Mouse (Mus musculus): ENCODE measurements around the gene Got1. TPM values are rescaled to one million over a fixed set of nuclear protein-coding genes. Genes with fewer than 3 reads are reported as not detected.

Got1 gene
- total and polyA plus RNA-seq, 2 experiments from 2014 or later = 88.2 to 101 TPM

DNA sequence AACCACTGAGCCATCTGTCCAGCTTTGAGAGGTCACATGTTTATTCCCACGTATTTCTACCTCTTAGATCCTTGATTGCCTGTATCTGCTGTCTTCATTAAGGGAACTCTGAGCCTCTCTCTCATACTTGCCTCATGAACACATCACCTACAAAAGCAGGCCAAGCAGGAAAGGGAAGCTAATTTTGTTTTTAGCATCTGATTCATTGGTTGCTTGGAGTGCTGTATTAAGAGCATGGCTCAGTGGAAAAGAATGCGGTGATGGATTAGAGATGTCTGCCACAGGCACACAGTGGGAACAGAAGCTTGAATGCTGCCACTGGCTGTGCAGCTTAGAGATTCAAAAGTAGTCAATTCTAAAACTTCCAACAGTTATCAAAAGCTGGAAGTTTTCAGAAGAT is 35.8 kb upstream of the Got1 start:
- TF ChIP-seq CTCF (IDR thresholded peaks at IDR 0.05; ENCODE audit: low read depth) = no peak
- H3K9me3 ChIP-seq (ENCODE audit: low read length) = no peaks in the 10 kb centered on the region
- DNase-seq = no peak
- H3K9ac ChIP-seq = no peak overlapping the region
- no peaks in the 10 kb centered on the region for H3K36me3 ChIP-seq (ENCODE audit: insufficient read depth)
- no peak overlapping the region for H3K4me2 ChIP-seq (ENCODE audit: low read depth)
- H3K27me3 ChIP-seq (ENCODE audit: insufficient read depth, low read length) = no peaks in the 10 kb centered on the region
- no peak overlapping the region for H3K27ac ChIP-seq (ENCODE audit: low read depth, low read length)
- WGBS = 81% methylated on average over 2 of the region's 2 CpGs
- ATAC-seq = no peak
- no peak overlapping the region for H3K4me3 ChIP-seq (ENCODE audit: low read depth, low read length)
- H3K4me1 ChIP-seq (ENCODE audit: insufficient read depth) = no peaks in the 10 kb centered on the region

DNA sequence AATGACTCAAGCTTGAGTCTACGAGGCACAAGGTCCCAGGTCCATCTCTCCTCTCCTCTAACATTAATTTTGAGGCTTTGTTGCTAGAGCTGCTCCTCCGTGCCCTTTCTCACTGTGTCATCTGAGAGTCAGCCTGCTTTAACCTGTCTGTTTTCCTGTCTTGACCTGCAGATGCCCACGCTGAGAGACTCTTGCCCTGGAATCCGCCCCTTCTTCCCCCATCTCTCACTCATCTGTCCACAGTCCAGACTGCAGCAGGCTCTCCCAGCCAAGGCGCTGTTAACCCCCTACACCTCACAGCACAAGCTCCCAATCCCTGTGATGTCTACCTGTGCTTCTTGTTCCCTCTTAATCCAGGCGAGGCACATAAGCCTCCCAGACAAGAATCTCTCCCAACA is 27.1 kb upstream of the Got1 start:
- TF ChIP-seq CTCF (IDR thresholded peaks at IDR 0.05; ENCODE audit: low read depth) = no peak
- Histone ChIP-seq H3K27ac (ENCODE audit: low read depth, low read length) (no peak overlapping the region), H3K9me3 (ENCODE audit: low read length) (no peaks in the 10 kb centered on the region), H3K4me2 (ENCODE audit: low read depth) (no peak overlapping the region), H3K4me1 (ENCODE audit: insufficient read depth) (no peaks in the 10 kb centered on the region), H3K36me3 (ENCODE audit: insufficient read depth) (no peaks in the 10 kb centered on the region), H3K4me3 (ENCODE audit: low read depth, low read length) (no peak overlapping the region), H3K9ac (no peak overlapping the region), H3K27me3 (ENCODE audit: insufficient read depth, low read length) (no peaks in the 10 kb centered on the region)
- no peak for DNase-seq
- 80% methylated on average over 6 of the region's 6 CpGs for WGBS
- ATAC-seq = no peak

DNA sequence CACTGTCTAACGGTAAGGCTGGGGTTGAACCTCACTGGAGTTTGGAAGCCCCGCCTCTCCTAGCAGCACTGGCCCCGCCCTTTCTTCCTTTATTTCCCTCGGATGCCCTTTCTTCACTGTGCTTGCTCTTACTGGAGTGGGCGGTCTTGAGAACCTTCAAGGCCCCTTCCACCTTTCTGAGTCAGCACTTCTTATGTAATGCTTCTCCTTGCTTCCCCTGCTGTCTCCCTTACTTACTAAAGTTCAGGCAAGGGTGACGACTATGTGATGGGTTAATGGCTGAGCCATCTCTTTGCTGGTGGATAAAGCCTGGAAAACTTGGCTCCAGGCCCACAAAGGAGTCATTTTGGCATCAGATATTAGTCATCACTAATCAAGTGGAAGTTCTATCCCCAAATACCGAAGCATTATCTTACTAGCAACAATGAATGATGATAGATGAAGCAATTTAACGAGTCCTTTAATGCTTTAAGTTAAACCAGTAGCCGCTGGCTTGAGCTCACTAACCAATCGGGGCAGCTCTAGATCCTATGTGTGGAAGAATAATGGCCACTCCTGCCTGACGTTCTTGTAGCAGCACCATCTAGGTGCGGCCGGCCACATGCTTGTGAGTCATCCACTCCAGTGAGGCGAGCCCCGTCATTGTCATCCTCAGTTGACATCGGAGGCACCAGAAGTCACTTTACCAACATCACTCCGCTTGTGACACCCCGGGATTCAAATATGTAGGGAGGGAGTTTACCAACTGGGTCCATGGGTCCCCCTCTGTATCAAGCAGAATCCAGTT is 26.5 kb upstream of the Got1 start:
- H3K36me3 ChIP-seq (ENCODE audit: insufficient read depth) = no peaks in the 10 kb centered on the region
- no peak for ATAC-seq
- no peak for DNase-seq
- H3K9ac ChIP-seq = no peak overlapping the region
- TF ChIP-seq CTCF (IDR thresholded peaks at IDR 0.05; ENCODE audit: low read depth) = no peak
- 84% methylated on average over 18 of the region's 18 CpGs for WGBS
- no peak overlapping the region for H3K4me3 ChIP-seq (ENCODE audit: low read depth, low read length)
- no peak overlapping the region for H3K4me2 ChIP-seq (ENCODE audit: low read depth)
- H3K27me3 ChIP-seq (ENCODE audit: insufficient read depth, low read length) = 0 out of 2 replicates have a peak, but pooled peaks cover 3% of the 10 kb centered on the region
- H3K9me3 ChIP-seq (ENCODE audit: low read length) = no peaks in the 10 kb centered on the region
- H3K4me1 ChIP-seq (ENCODE audit: insufficient read depth) = no peaks in the 10 kb centered on the region
- H3K27ac ChIP-seq (ENCODE audit: low read depth, low read length) = no peak overlapping the region

DNA sequence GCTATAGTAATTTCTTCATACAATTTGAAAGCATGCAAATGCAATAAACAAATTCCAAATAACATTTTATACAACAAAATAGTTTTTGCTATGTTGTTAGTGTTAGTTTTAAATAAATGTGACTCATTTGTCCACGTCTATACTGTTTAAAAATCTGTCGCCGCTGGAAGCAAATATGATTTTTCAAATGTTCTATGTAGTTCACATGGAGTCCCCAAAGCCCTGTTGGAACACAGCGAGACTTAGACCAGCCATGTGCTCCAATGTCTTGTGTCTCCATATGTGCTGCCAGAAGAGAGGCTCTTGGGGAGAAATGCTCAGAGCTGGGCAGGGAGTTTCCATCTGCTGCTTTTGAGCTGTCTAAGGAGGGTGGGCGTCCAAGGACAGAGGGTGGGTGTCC is 23.7 kb upstream of the Got1 start:
- H3K27me3 ChIP-seq (ENCODE audit: insufficient read depth, low read length) = 0 out of 2 replicates have a peak, but pooled peaks cover 4% of the 10 kb centered on the region
- no peak overlapping the region for H3K4me2 ChIP-seq (ENCODE audit: low read depth)
- WGBS = 84% methylated on average over 5 of the region's 5 CpGs
- ATAC-seq (no peak), DNase-seq (no peak)
- H3K36me3 ChIP-seq (ENCODE audit: insufficient read depth) = no peaks in the 10 kb centered on the region
- no peak for TF ChIP-seq CTCF (IDR thresholded peaks at IDR 0.05; ENCODE audit: low read depth)
- no peaks in the 10 kb centered on the region for H3K9me3 ChIP-seq (ENCODE audit: low read length)
- no peak overlapping the region for H3K27ac ChIP-seq (ENCODE audit: low read depth, low read length)
- H3K4me3 ChIP-seq (ENCODE audit: low read depth, low read length) = no peak overlapping the region
- no peak overlapping the region for H3K9ac ChIP-seq
- H3K4me1 ChIP-seq (ENCODE audit: insufficient read depth) = no peaks in the 10 kb centered on the region

DNA sequence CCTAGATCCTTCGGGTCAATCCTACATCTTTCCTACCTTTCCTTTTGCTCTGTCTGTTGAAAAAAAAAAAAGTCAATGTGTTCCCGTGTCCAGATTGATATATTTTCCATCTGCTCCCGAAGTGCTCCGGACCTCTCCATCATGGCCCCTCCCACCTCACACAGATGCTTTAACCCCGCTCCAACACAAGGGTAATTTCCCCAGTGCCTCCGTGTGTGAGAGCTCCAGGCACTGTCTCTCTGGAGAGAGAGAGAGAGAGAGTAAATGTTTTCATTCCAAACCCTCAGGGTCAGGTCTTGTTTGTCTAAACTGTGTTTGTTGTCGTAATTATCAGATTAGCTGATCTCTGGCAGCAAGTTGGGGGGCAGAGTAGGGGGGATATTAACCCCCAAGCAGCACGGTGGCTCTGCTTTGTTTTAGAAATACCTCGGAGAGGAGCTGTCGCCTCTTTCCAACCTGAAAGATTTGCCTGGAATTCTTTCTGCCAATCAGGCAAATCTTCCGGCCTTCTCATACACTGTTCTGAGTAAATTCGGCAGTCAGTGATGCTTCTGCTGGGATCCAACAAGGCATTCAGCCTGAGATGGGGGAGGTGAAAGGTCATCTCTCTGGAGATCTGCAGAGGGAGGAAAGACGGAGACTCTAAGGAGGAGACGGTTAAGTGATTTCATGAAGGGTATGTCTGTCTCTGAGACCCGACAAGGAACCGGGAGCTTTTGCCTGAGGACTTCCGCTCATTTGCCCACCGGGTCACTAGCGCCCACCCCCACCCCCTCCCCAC is 22.1 kb upstream of the Got1 start:
- 9% methylated on average over 19 of the region's 19 CpGs for WGBS
- H3K27me3 ChIP-seq (ENCODE audit: insufficient read depth, low read length) = peaks cover 4% of the 10 kb centered on the region; the same call in 1 of the 2 replicates
- H3K9ac ChIP-seq = no peak overlapping the region
- no peak overlapping the region for H3K27ac ChIP-seq (ENCODE audit: low read depth, low read length)
- H3K9me3 ChIP-seq (ENCODE audit: low read length) = no peaks in the 10 kb centered on the region
- H3K4me2 ChIP-seq (ENCODE audit: low read depth) = peak overlapping the region; percentile 16; the same call in 1 of the 2 replicates
- ATAC-seq (no peak), DNase-seq (no peak)
- no peak for TF ChIP-seq CTCF (IDR thresholded peaks at IDR 0.05; ENCODE audit: low read depth)
- no peaks in the 10 kb centered on the region for H3K36me3 ChIP-seq (ENCODE audit: insufficient read depth)
- H3K4me3 ChIP-seq (ENCODE audit: low read depth, low read length) = 0 out of 2 replicates have a peak overlapping the region, but pooled peaks have one; percentile 2
- H3K4me1 ChIP-seq (ENCODE audit: insufficient read depth) = no peaks in the 10 kb centered on the region

DNA sequence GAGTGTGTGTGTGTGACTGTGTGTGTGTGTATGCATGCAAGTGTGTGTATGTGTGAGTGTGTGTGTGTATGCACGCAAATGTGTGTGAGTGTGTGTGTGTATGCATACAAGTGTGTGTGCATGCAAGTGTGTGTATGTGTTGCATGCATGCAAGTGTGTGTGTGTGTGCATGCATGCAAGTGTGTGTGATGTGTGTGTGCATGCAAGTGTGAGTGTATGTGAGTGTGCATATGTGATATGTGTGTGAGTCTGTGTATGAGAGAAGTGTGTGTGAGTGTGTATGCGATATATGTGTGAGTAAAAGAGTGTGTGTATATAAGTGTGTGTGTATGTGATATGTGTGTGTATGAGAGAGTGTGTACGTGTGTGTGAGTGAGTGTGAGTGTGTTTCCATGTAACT is 11.0 kb upstream of the Got1 start:
- Histone ChIP-seq H3K4me2 (ENCODE audit: low read depth) (no peak overlapping the region), H3K36me3 (ENCODE audit: insufficient read depth) (no peaks in the 10 kb centered on the region), H3K27me3 (ENCODE audit: insufficient read depth, low read length) (no peaks in the 10 kb centered on the region), H3K4me3 (ENCODE audit: low read depth, low read length) (no peak overlapping the region), H3K27ac (ENCODE audit: low read depth, low read length) (no peak overlapping the region), H3K9ac (no peak overlapping the region), H3K4me1 (ENCODE audit: insufficient read depth) (no peaks in the 10 kb centered on the region), H3K9me3 (ENCODE audit: low read length) (no peaks in the 10 kb centered on the region)
- WGBS = 94% methylated on average over 3 of the region's 3 CpGs
- TF ChIP-seq CTCF (IDR thresholded peaks at IDR 0.05; ENCODE audit: low read depth) = no peak
- DNase-seq (no peak), ATAC-seq (no peak)

DNA sequence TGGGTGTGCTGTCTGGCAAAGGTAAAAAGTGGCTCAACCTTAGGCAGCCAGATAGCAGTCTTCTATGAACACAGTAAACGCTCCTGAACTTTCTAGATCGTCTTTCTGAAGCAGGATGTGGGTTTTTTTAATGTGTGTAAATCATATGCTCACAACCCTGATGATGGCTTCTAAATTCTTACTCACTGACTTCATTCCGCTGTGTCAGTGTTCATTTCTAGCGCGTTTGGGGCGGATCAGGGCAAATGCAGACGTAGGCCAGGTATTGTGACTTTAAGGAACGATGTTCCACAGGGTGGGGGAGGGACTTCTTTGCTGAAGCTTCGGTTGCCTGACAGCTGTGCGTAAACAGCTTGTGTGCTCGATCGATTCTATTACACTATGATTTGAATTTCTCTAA is 6.5 kb upstream of the Got1 start:
- ATAC-seq (no peak), DNase-seq (no peak)
- TF ChIP-seq CTCF (IDR thresholded peaks at IDR 0.05; ENCODE audit: low read depth) = no peak
- no peaks in the 10 kb centered on the region for H3K9me3 ChIP-seq (ENCODE audit: low read length)
- H3K9ac ChIP-seq = no peak overlapping the region
- no peaks in the 10 kb centered on the region for H3K27me3 ChIP-seq (ENCODE audit: insufficient read depth, low read length)
- 26% methylated on average over 12 of the region's 12 CpGs for WGBS
- no peaks in the 10 kb centered on the region for H3K36me3 ChIP-seq (ENCODE audit: insufficient read depth)
- no peak overlapping the region for H3K4me3 ChIP-seq (ENCODE audit: low read depth, low read length)
- no peak overlapping the region for H3K4me2 ChIP-seq (ENCODE audit: low read depth)
- no peak overlapping the region for H3K27ac ChIP-seq (ENCODE audit: low read depth, low read length)
- no peaks in the 10 kb centered on the region for H3K4me1 ChIP-seq (ENCODE audit: insufficient read depth)

Measured in forebrain, postnatal 0 days (tissue).